Mouse (Mus musculus) thymus, postnatal 0 days (tissue): ENCODE data around the gene B830017H08Rik. TPM values are rescaled to one million over a fixed set of nuclear protein-coding genes. Genes with fewer than 3 reads are reported as not detected.
A peak's percentile ranks its signal among the peaks of the same experiment; 100 is the strongest.

Experiments used
- DNase-seq: peaks from one replicate; pipeline ENCODE4 v3.0.0-alpha.2; 2015; ENCODE audit warnings: low spot score
- polyA plus RNA-seq: library from polyadenylated mRNA; unstranded; fragments of >200 nt; fragmentation: Nextera tagmentation; extraction: Ambion mirVana; gene quantifications from 2 replicates; pipeline ENCODE4 v1.2.1, GENCODE M21; 2015

Gene B830017H08Rik
- not detected in 2 replicates for polyA plus RNA-seq

DNA sequence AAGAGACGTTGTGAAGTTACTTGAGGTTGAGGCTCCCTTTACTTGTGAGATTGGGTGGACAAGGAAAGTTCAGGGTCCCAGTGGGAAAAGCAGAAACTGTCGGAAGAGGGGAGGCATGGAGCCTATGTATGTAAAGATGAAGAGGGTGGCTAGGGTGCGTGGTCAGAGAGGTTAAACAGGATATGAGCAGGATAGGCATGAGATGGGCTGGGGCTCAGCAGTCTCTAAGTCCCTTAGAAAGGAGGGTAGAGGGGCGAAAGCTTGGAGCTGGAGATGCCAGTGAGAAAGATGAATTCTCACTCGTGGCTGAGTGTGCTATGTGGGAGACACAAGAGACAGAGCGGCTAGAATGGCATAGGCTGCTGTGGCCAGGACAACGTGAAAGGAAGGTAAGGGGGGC is at the start of gene B830017H08Rik:
Gene B830017H08Rik (plus strand): TSS at position 301 of the 400 bp plus-strand sequence.
- no peak for DNase-seq

DNA sequence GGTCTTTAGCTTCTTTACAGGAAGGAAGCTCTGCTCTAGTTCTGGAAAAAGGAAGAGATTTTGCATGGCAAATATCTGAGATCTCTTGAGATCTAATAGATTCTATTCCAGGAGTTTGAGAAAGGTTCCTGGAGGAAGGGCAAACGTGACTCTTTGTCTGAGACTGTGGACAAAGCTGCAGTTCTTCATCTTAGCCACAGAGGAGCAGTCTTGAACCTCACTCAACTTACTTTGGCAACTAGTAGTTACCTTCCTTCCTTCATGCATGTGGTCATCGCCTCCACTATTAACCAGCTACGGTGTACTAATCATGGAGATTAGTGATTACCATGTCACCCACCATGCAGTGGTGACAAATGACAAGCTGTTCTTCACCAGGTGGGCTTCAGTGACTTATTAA is 47.6 kb upstream of the B830017H08Rik start:
- DNase-seq, result no peak

DNA sequence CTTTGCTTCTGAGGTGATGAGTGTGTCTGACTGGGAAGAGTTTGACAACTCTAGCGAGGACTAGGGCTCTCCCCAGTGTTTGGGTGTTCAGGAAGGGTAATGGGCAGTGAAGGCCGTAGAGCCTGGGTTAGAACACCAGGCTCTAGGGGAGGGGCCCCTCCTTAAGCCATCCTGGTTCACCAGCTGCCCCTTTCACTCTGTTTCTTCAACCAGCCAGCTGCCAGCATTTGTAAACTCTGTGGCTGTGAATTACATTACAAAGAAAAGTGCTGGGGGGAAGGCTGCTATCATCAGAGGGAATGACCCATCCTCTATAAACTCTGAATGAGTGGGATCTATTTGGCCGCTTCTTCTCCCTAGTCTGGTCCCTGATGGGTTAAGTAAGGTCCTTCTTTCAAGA is 40.2 kb upstream of the B830017H08Rik start:
- DNase-seq, result no peak

DNA sequence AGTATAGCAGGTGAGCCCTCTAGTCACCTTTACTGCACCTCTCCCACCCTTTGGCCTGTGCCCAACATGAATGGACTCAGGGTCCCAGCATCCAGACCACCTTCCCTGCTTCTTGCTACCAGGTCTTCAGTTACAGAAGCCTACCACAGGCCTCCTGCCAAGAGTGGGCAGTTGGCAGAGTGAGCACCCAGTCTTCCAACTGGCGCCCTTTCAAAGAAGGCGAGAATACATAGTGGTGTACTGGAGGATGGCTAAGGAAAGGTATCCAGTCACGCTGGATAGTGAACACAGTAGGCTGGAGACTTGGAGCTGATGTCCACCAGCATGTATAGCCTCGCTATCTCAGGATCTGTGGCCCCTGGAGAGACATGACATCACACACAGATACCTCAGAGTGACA is 38.9 kb upstream of the B830017H08Rik start:
- no peak for DNase-seq

DNA sequence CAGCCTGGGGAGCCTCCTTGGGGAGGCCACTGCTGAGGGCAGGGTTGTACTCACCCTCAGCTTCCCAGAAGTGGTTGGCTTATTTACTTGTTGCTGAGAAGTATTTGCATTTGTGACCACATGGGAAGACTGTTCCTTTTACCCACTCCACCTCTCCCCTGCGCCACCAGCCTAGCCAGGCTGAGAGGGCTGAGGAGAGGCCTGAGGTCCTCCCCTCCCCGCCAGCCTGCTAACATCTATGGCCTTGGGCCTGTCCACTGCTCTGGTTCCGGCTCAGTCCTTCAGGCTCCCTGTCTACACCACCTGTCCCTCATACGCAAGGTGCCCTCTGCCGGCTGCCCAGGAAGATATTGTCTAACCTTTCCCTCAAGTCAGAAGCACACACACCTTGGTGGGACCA is 37.3 kb upstream of the B830017H08Rik start:
- DNase-seq, result no peak

DNA sequence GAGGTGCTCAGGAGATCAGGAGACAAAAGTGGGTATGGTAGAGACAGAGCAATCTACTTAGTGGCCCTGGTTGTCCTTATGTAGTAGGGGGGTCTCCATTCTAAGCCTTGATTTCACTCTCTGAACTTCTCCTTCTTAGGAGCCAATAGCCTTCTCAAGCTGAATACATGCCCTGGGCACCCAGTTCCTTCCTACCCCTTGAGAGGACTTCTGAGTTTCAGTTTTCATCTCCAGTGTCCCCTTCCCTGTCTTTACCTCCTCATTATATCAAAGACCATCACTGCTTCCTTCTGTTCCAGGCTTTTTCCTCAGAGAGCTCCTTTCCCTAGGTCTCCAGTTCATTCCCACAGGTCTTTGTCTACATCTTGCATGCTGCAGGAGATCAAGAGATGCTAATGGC is 36.4 kb upstream of the B830017H08Rik start:
- no peak for DNase-seq

DNA sequence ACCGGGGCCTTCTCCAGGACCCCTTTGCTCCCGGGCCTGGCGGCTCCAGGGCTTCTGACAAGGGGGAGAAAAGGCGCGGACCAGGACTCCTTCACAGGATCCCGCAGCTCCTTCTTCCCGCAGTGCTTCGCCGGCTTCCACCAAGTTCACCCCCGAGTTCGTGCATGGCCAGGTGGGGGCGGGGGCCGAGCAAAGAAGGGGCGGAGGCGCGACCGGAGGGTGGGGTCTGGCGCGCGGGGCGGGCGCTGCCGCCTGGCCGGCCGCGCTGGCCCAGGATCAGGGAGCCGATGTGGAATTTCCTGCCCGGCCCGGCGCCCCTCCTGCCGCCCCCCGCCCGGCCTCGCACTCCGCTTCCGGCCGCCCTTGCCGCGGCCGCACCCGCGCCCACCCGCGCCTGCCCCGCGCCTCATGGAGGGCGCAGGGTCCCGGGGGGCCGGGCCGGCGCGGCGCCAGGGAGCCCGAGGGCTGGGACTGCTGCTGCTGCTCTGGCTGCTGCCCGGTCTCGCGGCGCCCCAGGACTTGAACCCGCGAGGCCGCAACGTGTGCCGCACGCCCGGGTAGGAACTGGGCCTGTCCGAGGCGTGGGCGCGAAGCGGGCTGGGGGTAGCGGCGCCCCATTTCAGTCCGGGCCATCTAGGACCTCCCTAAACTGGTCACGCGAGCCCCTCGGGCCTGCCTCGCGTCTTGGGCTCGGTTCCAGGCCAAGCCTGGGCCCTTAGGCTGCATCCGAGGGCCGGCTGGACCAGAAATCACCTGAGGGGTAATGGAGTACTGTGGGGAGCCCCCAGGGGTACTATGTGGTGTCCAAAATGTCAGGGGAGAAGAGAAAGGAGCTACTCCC is 35.7 kb upstream of the B830017H08Rik start, which contains the start of gene Scarf2:
Gene Scarf2 (plus strand): TSS at position 312 of the 841 bp plus-strand sequence.
- no peak for DNase-seq

DNA sequence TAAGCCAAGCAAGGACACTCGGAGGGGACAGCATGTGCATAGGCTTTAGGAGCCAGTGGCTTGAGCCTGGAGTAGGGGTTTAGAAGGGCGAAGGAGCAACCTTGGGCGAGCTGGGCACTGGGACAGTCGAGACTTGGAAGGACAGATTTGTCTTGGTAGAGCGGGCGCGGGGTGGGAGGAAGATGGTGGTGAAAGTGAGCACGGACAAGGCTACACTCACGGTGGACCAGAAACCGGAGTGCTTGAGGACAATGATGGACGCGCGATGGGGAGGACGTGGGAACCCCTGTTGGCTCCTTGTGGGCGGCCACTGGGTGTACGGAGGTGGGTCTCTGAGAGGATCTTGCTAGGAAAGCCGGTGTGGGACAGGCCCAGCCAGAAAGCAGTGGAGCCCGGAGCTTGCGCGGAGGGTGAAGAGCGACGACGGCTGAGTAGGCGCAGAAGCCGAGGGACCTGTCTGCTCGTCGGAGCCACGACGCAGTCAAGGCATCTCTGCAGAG is 35.1 kb upstream of the B830017H08Rik start:
- DNase-seq, result no peak

DNA sequence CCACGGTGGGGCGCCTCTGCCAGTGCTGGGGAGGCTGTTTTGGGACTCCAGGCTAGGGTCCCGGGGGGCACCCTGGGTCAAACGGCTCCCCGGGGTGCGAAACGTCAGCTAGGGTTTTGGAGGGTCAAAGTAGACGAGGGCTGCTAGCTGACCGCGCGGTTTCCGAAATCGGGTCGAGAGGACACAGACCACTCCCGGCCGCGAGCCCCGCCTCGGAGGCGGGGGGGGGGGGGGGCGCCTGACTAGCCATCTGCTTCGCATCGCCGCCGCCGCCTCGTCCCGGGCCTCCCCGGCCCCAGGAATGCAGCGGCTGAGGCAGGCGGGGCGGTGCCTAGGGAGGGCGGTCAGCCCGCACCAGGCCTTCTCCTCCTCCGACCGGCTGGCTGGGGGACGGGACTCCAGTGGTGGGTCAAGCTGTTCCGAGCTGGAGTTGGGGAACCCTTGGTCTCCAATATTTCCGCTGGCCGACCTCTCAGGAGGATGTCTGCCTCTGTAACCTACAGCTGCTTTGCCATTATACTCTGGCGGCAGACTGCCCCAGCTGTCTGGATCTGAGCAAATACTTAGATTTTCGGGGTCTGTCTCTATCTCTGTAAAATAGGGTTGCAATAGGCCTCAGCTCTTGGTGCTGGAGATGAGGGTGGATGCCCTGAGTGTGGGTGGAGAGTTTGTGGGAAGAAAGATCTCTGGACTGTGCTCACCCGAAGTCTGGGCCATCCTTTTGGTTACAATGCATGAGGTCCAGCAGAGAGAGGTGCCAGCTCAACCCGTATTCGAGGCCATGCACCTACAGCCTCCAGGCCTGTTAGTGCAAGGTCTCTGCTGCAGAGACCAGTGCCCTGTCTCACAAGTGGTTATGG is 34.4 kb upstream of the B830017H08Rik start:
- no peak for DNase-seq

DNA sequence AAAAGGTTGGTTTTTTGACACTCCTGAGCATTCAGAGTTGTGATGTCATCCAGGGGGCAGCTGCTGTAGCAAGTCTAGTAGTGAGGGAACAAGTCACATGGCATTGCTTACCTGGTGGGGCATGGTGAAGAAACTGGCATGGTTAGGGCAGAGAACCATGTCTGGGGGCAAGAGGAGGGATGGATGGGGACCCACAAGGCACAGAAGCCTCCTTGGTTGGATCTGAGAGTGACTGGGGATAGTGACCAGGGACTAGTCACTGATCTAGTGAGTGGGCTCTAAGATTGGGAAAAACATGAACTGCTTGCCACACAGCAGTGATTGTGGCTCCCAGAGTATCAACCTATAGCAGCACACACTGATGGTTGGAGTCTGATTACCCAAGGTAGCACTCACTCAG is 33.3 kb upstream of the B830017H08Rik start:
- no peak for DNase-seq

DNA sequence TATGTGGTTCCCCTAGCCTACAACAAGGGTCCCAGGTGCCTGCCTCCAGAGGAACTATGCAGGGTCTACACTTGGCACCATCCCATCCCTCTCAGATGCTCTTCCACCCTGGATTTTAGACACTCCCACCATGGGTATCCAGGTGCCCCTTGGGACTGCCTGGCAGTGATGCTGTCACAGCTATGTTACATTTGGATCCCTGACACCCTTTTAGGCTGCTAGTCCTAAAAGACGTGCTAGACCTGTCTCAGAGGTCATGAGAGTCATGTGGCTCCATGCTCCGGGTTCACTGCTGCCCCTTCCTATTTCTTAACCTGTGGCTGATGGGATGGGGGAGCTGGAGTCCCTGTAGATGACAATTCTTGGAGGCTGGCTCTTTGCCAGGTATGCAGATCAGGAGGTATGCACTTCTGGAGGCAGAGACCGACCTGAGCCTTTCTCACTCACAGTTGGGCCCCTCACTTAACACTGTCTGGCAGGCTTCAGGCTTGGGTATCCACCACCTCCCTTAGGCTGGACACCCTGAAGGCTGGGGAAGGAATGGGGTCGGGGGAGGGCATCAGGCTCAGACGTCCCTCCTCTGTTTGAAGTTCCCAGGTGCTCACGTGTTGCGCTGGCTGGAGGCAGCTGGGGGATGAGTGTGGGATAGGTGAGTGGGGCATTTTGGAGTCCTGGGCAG is 31.0 kb upstream of the B830017H08Rik start:
- DNase-seq, result no peak

DNA sequence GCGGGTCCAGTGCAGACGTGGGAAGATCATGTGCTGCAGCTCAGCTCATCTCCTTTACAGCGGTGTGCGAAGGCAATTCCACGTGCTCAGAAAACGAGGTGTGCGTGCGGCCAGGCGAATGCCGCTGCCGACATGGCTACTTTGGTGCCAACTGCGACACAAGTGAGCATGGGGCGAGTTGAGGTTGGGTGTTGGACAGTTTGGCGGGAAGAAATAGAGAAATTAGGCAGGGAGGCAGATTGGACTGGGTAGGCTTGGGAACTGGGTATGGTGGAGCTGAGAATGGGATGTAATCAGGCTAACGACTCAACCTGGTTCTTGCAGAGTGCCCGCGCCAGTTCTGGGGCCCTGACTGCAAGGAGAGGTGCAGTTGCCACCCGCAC is 30.5 kb upstream of the B830017H08Rik start:
- DNase-seq, result no peak

DNA sequence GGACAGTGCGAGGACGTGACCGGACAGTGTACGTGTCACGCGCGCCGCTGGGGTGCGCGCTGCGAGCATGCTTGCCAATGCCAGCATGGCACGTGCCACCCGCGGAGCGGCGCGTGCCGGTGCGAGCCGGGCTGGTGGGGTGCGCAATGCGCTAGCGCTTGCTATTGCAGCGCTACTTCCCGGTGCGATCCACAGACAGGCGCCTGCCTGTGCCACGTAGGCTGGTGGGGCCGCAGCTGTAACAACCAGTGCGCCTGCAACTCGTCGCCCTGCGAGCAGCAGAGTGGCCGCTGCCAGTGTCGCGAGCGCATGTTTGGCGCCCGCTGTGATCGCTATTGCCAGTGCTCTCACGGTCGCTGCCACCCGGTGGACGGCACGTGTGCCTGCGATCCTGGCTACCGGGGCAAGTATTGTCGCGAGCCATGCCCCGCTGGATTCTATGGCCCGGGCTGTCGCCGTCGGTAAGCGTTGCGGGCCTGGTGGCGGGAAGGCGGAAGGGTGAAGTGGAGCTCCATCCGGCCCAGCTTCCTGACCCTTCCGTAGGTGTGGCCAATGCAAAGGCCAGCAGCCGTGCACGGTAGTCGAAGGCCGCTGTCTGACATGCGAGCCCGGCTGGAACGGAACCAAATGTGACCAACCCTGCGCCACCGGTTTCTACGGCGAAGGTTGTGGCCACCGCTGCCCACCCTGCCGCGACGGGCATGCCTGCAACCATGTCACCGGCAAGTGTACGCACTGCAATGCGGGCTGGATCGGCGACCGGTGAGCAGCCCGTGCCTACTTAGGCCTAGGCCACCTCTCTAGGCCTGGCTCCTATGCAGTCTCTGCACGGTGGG is 29.9 kb upstream of the B830017H08Rik start:
- DNase-seq, result no peak

DNA sequence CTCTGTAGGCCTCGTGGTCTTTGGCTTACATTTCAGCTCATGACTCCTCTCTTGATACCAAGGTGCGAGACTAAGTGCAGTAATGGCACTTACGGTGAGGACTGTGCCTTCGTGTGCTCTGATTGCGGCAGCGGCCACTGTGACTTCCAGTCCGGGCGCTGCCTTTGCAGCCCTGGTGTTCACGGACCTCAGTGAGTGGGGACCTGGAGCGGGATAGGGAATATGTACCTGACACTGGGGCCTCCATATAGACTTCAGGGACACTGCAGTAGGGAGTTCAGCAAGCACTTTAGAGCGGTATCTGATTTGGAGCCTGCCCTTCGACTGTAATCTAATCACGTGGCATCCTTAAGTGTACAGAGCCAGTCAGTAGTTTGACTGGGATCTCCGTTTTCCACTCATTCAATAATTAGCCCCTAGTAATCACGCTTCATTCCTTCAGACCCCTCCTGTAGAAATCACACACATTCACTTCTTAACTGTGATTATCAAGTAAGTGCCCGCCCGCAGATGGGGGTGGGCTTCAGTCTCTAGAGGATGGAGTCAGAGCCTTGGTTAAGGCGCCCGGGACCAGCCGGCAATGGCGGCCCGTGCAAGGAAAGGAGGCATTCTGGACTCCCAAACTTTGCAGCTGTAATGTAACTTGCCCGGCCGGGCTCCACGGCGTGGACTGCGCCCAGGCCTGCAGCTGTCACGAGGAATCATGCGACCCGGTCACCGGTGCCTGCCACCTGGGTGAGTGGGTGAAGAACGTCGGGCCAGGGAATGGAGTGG is 29.1 kb upstream of the B830017H08Rik start:
- DNase-seq, result no peak

DNA sequence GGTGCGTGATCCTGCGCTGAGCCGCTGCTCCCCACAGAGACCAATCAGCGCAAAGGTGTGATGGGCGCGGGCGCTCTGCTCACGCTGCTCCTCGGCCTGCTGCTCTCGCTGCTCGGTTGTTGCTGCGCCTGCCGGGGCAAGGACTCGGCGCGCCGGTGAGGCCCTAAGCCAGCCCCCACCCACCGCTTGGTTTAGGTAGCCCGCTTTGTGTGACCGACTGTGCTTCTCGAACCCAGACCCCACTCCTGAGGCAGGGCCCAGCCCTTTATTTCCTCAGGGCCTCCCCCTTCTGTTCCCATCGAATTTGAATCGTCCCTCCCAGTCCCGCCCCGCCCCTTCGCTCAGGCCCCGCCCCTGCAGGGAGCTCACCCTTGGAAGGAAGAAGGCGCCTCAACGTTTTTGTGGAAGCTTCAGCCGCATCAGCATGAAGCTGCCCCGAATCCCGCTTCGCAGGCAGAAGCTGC is 28.4 kb upstream of the B830017H08Rik start:
- peak; percentile 51 for DNase-seq

DNA sequence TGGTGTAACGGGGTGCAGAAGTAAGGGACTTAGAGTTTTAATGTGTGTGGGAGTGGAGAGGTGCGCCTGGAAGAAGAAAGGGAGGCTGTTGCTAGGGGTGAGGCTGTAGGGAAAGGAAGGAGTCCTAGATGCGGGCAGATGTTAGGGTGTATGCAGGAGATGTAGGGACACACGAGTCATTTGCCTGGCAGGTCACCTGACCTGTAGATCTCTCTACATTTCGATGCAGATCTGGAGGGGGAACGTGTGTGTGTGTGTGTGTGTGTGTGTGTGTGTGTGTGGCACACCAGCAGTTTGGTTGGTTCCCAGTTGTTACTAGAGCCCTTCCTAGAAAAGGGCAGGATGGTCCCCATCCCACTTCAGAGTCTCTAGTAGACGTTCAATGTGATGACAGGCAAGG is 27.9 kb upstream of the B830017H08Rik start:
- DNase-seq, result no peak

DNA sequence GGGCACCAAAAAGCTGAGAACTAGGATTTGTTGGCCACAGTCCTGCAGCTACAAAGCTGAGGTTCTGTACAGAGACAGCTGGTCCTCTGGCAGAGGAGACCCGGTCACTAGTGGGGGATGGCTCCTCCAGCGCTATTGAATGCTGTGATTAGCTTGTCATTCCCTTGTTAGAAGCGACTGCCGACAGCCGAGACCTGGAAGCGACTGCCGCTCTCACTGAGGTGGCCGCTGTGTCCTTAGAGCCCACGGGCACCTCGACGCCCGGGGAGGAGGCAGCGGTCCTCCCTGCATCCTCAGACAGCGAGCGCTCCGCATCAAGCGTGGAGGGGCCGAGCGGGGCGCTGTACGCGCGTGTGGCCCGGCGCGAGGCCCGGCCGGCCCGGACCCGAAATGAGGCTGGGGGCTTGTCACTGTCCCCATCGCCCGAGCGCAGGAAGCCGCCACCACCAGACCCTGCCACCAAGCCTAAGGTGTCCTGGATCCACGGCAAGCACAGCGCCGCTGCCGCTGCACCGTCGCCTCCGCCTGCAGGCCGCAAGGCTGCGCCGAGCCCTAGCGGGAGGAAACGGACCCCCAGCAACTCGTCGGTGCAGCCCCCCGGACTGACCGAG is 26.2 kb upstream of the B830017H08Rik start:
- DNase-seq, result no peak

DNA sequence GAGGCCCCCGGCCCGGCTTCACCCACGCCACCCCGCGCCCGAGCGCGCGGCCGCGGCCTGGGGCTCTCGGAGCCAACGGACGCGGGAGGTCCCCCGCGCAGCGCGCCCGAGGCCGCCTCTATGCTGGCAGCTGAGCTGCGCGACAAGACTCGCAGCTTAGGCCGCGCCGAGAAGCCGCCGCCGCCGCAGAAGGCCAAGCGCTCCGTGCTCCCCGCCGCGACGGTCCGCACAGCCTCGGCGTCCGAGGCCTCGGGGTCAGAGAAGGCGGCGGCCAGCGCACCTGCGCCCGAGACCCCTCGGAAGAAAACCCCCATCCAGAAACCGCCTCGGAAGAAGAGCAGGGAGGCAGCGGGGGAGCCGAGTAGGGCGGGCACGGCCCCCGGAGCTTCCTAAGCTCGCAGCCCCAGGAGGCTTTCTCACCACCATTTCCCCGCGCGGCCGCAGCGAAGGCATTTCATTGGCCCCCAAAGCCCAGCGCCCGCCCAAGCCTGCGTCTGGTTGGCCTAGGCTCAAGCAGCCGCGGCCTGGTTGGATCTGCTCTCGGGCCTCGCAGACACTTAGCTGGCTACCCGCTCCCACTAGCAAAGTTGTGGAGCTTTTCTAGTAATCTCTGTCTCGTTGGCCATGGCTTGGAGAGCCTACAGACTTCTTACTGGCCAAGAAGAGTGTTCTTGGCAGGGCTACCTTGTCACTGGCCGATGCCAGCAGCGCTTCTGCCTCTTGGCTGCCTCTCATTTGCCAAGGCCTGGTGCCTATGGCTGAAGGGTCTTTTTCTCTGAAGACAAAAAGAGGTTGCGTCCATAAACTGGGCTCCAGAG is 25.5 kb upstream of the B830017H08Rik start:
- peak; percentile 93 for DNase-seq
